Mouse (Mus musculus) cerebellum, adult 11 months (tissue): Measurements from ENCODE around the gene Ing2.

Experiments
- DNase-seq: peaks from one replicate; pipeline ENCODE4 v3.0.0; 2022

The Ing2 gene

GRCm38 (mm10) chr8:47674140-47674776 lies 1.1 kb downstream of the Ing2 start:
- no peak for DNase-seq

GRCm38 (mm10) chr8:47673317-47674139 lies 1.8 kb downstream of the Ing2 start:
- peak; percentile 87 for DNase-seq

GRCm38 (mm10) chr8:47664231-47664785 lies 11.0 kb downstream of the Ing2 start:
- no peak for DNase-seq

GRCm38 (mm10) chr8:47663201-47663600 lies 12.2 kb downstream of the Ing2 start:
- DNase-seq: no peak

DNA sequence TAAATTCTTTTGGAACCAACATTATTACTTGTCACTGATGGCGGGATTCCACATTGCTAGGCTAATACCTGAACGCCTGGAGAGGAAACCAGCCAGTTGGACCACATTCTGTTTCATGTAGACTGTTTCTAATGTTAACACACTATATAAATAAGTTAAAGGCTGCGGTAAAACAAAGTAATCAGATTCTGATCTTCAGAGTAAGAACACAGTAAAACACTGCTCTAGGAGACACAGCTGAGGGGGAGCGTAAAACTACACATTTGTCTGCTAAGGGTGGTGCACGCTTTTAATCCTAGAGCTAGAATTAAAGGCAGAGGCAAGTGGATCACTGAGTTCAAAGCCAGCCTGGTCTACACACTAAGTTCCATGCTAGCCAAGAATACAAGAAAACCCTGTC lies 12.6 kb downstream of the Ing2 start:
- no peak for DNase-seq

- DNase-seq: no peak
Observed at GRCm38 (mm10) chr8:47660394-47660793, 15.0 kb downstream of the Ing2 start.

GRCm38 (mm10) chr8:47659463-47659862 lies 15.9 kb downstream of the Ing2 start:
- no peak for DNase-seq

DNA sequence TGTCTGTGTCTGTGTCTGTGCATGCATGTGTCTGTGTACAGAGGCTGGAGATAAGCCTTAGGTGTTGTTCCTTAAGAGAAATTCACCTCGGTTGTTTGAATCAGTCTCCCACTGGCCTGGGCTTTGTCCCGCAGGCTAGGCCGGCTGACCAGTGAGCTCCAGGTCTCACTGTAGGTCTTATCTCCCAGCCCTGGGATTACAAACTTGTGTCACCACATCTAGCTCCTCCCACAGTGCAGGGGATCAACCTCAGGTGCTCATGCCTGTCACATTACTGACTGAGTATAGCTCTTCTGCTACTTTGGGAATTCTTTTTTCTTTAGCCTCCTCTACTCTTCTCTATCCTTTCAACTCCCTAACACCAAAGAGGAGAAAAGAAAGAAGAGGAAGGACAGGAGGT lies 20.9 kb downstream of the Ing2 start:
- no peak for DNase-seq

DNA sequence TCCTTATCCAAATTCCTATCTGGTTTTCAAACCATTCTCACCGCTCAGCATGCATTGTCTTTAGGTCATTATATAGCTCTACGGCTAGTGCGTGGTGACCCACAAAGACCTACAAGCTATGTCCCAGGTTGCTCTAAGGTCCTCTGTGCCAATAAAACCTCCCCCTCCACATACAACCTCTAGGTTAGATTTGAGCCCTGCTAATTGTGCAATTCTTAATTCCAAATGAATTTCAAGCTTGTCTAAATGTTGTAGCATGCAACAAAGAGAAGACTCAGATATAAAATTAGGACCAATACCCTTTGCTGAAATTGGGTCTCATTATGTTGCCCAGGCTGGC lies 22.6 kb downstream of the Ing2 start:
- no peak for DNase-seq

DNA sequence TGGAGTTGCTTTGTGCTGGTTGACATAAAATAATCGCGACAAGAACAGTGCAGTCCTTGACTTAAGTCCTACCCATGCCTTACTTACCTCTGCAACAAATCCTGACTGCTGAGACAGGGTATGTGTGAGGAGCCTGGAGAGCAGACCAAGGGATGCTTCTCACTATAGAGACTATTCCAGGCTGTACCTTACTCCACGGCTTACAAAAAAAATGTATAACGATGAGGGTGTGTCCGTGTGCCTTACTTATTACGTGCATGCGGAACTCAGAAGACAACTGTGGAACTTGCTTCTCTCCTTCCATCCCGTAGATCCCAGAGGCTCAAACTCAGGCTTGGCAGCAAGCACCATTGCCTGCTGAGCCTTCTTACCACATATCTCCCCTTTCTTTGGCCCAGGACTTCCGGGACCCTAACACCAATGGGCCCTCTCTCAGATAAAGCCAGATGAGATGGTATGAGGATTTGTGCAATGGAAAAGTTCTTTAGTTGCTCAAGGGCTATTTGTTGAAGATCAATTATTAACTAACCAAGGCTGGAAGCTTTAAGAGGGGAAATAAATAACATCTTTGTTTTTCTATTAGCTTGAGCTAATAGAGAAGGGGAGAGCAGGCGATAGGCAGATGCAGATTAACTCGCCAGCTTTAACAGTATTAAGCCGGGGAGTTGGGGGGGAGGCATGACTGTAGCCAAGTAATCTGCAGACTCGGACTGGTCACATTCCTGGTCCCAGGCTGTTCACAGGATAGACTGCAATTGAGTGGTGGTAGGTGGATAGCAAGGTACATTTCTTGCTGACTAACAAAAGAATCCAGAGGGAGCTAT lies 23.2 kb downstream of the Ing2 start:
- DNase-seq: no peak

- no peak for DNase-seq
Observed at GRCm38 (mm10) chr8:47650853-47651252, 24.5 kb downstream of the Ing2 start.

DNA sequence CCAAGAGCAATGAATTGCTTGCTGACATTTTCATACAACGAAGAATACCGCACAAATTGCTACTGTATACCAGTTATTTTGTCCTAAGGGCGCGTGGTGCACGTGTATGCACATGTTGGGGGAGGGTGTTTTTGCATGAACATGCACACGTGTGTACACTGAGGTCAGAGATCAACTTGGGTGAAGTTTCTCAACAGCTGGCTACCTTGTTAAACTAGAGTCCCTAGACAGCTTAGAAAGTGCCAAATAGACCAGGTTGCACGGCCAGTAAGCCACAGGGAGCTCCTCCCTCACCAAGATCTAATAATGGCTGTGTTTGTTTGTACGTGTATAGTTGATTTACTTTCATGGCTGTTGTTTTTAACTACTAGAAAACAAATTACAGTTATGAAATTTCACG lies 25.8 kb downstream of the Ing2 start:
- no peak for DNase-seq

DNA sequence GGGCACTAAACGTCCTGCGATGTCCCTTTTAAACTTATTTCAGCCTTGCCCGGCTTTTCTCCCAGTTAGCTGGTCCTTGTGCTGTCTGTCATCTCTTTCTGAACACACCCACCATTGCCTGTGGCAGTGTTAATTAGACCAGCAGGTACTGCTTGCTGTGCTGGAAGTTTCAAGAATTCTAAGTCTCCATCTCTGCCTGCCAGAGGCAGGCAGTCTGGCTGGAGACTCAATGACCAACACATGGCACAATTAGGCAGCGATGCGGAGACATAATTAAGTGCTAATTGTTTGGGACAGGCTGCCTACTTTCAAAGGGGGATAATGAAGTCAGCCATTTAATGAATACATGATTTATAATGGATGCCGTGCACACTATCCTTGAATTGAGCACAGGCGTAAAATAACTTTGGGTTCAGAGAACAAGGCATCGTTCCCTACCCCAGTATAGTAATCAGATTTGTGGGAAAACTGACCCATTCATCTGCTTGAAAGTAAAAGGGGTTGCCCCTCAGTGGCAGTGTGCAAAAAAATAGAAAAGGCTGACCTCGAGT lies 32.8 kb downstream of the Ing2 start:
- no peak for DNase-seq

DNA sequence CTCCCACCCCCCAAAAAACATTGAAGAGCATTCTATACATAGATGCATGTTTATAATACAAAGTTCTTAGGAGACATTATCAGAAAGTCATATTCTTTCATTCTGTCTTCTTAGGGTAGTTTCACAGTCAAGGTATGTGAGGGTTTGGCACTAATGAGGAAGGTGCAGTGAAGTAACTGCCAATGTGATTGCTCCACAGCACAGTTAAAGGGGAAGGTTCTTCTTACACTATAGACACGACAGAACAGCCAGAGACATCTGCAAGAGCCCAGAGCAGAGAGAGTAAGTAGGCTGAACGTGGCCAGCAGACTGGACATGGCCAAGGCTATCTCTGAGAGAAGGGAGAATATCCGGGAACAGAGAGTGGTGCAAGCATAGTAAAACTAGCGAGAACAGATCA lies 38.2 kb downstream of the Ing2 start:
- DNase-seq: no peak

- DNase-seq: no peak
Observed at GRCm38 (mm10) chr8:47636032-47636431, 39.3 kb downstream of the Ing2 start.

DNA sequence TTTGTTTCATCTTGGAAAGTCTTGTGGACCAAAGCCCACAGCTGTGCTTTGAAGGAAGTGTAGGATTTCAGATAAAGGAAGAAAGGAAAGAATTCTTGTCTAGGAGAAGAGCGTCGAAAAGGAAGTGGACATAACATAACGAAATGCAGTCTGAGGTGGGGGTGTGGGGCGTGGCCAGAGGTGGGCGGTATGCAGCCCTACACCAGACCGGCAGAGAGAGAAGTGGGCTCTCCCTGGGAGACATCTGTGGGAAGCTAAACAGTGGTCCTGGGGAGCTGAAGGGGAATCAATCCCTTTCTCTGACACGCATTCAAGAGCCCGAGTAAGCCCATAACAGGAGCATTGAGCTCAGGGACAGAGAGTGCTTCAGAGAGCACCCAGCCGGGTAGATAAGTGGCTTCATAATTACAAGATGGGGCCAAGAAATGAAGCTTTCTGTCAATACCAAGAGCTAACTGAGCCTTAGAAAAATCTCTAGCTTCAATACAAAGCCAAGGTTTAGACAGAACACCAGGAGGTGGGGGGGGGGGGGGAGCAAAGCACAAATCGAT lies 40.5 kb downstream of the Ing2 start:
- no peak for DNase-seq

GRCm38 (mm10) chr8:47621144-47621543 lies 54.2 kb downstream of the Ing2 start:
- DNase-seq: no peak
